9 mouse cellular contexts compared by ENCODE assay signal in genomic region chr8:116480894-116481293, GRCm38 (mm10). TPM values are rescaled to one million over a fixed set of nuclear protein-coding genes. Genes with fewer than 3 reads are reported as not detected.
DNase-seq lines count a peak whose midpoint lies in the region; ATAC-seq and TF ChIP-seq lines count a peak whose summit lies in the region.
"Had no signal": no experiment of that assay in that cellular context is flagged by ENCODE, and none has a peak within 500 bp of the region (broad histone marks: within the 10 kb centered on the region; RNA-seq: fewer than 3 reads in every experiment).

No protein-coding gene starts in this region.

- no peak overlapping the region for H3K4me2 ChIP-seq in kidney, embryonic 16.5 days (replicated peaks; ENCODE audit: low read depth, low read length)

- H3K27ac ChIP-seq in ES-Bruce4 (ENCODE audit: insufficient read depth, low read length): no peak overlapping the region
- no peak overlapping the region for H3K27ac ChIP-seq in kidney, embryonic 16.5 days (ENCODE audit: low read length)
- no peak overlapping the region for H3K27ac ChIP-seq in liver, adult 2 months (replicated peaks; ENCODE audit: insufficient read depth, low read depth, low read length)

- no peak overlapping the region for H3K4me3 ChIP-seq in ES-Bruce4 (ENCODE audit: low read depth, low read length)
- no peak overlapping the region for H3K4me3 ChIP-seq in kidney, embryonic 16.5 days (ENCODE audit: low read length)
- H3K4me3 ChIP-seq in liver, adult 2 months (ENCODE audit: insufficient read depth, low read depth, low read length): no peak overlapping the region

- DNase-seq in A20 (ENCODE audit: low read depth, low spot score): peak; percentile 67
- peak; percentile 63 for DNase-seq in cerebellum, adult 11 months
- peak; percentile 84 for DNase-seq in forelimb bud, embryonic 11.5 days (ENCODE audit: low read depth, low spot score)
- peak; percentile 54 for DNase-seq in liver, adult 2 months (ENCODE audit: extremely low read depth, low read depth, low spot score)
- peak; percentile 12 to 17 for DNase-seq in urinary bladder, postnatal 36 days (ENCODE audit: low spot score in 2 of 2)

- peak; percentile 84 for TF ChIP-seq CTCF in ES-Bruce4 (IDR thresholded peaks at IDR 0.05; ENCODE audit: low read depth, low read length)
- peak; percentile 69; the same call in 1 of the 2 replicates for TF ChIP-seq CTCF in liver, adult 2 months (IDR thresholded peaks at IDR 0.05; ENCODE audit: low read depth, low read length)

- no peaks in the 10 kb centered on the region for H3K36me3 ChIP-seq in ES-Bruce4 (ENCODE audit: control insufficient read depth, insufficient read depth, low read length, poor library complexity, severe bottlenecking)
- H3K36me3 ChIP-seq in kidney, embryonic 16.5 days (ENCODE audit: insufficient read depth, low read length): no peaks in the 10 kb centered on the region
- H3K36me3 ChIP-seq in liver, adult 2 months (ENCODE audit: control insufficient read depth, insufficient read depth, low read length): no peaks in the 10 kb centered on the region

- no peak overlapping the region for H3K9ac ChIP-seq in ES-Bruce4 (ENCODE audit: low read depth, poor library complexity, severe bottlenecking)
- no peak overlapping the region for H3K9ac ChIP-seq in kidney, embryonic 16.5 days (replicated peaks; ENCODE audit: low read length)
- H3K9ac ChIP-seq in liver, adult 2 months (ENCODE audit: low read depth, low read length): no peak overlapping the region

- no peaks in the 10 kb centered on the region; the same call in 1 of the 2 replicates for H3K27me3 ChIP-seq in ES-Bruce4 (ENCODE audit: control insufficient read depth, insufficient read depth, low read length, poor library complexity, severe bottlenecking)
- H3K27me3 ChIP-seq in kidney, embryonic 16.5 days (ENCODE audit: insufficient read depth, low read length): no peaks in the 10 kb centered on the region
- no peaks in the 10 kb centered on the region for H3K27me3 ChIP-seq in liver, adult 2 months (ENCODE audit: control insufficient read depth, insufficient read depth, low read length)

- WGBS in kidney, embryonic 16.5 days: 16% methylated on average over 7 of the region's 7 CpGs
- WGBS in liver, adult 2 months: 9% methylated on average over 7 of the region's 7 CpGs

- H3K4me1 ChIP-seq in ES-Bruce4 (ENCODE audit: control insufficient read depth, insufficient read depth, low read length): peaks cover 2% of the 10 kb centered on the region
- no peaks in the 10 kb centered on the region; the same call in 1 of the 2 replicates for H3K4me1 ChIP-seq in kidney, embryonic 16.5 days (ENCODE audit: insufficient read depth, low read length)
- no peaks in the 10 kb centered on the region for H3K4me1 ChIP-seq in liver, adult 2 months (ENCODE audit: control insufficient read depth, insufficient read depth, low read length)

- no peaks in the 10 kb centered on the region for H3K9me3 ChIP-seq in ES-Bruce4 (replicated peaks; ENCODE audit: control insufficient read depth, insufficient read depth, low read length, poor library complexity, severe bottlenecking)
- no peaks in the 10 kb centered on the region for H3K9me3 ChIP-seq in kidney, embryonic 16.5 days (ENCODE audit: low read length)

- TF ChIP-seq POLR2A in ES-Bruce4 (IDR thresholded peaks at IDR 0.05; ENCODE audit: insufficient read depth, low read length): no peak
- no peak for TF ChIP-seq POLR2A in liver, adult 2 months (IDR thresholded peaks at IDR 0.05; ENCODE audit: extremely low read depth, insufficient read depth, low read length)

- peak; percentile 35; the same call in 1 of the 2 replicates for ATAC-seq in kidney, embryonic 16.5 days (ENCODE audit: low FRiP score, low TSS enrichment)
- peak; percentile 63; the same call in 1 of the 2 replicates for ATAC-seq in neutrophil, adult 5-6 weeks (ENCODE audit: extremely low read depth, insufficient number of reproducible peaks, low FRiP score, poor library complexity, severe bottlenecking)

- H3K79me2 ChIP-seq in liver, adult 2 months (ENCODE audit: control insufficient read depth, insufficient read depth, low read length): no peaks in the 10 kb centered on the region

- TF ChIP-seq EP300 in ES-Bruce4 (IDR thresholded peaks at IDR 0.05; ENCODE audit: insufficient read depth, low read depth, low read length): no peak

RNA-seq across cellular contexts. Expression of gene Dynlrb2, which starts 23.9 kb away (rescaled TPM):
- polyA plus RNA-seq in ES-Bruce4 (2011; ENCODE audit: insufficient read depth, insufficient read length, low read depth, missing spikeins): not detected in 2 replicates
- 0.51 and 1.7 TPM in 2 replicates for polyA plus RNA-seq in kidney, embryonic 16.5 days (2015; fragmentation: Nextera tagmentation; extraction: Ambion mirVana)
- total RNA-seq in liver, adult 2 months (2014; rRNA removed): not detected in 2 replicates
- not detected in 2 replicates for polyA plus RNA-seq in liver, adult 2 months (2012; rRNA removed)
- 1.0 TPM in 1 of 2 replicates, not detected in the other for total RNA-seq in neutrophil, adult 5-6 weeks (2017)
- total RNA-seq: gastrocnemius, postnatal 4 days had no signal

Comparison
In these comparisons a context has a peak if more than half of its experiments do, and no peak if none do; other contexts are left out.
1. DNase-seq: peak in every context shown above with its lines; median percentile 84 in forelimb bud, embryonic 11.5 days; 67 in A20; 63 in cerebellum, adult 11 months; 54 in liver, adult 2 months; 14 in urinary bladder, postnatal 36 days.